Mouse (Mus musculus) embryonic facial prominence, embryonic 13.5 days (tissue): ENCODE measurements around the gene Saxo2. TPM values are rescaled to one million over a fixed set of nuclear protein-coding genes. Genes with fewer than 3 reads are reported as not detected.

Experiments used
- ATAC-seq: fragments of 200-750 bp; cut with Nextera tagmentation; 2 replicates; pipeline ENCODE4 v1.8.0; 2017; ENCODE audit warnings: low read depth; ENCODE audit not compliant: insufficient number of reproducible peaks, insufficient read depth, low FRiP score, low TSS enrichment
- H3K27ac ChIP-seq: fragments of 300-500 bp; sonication (generic); 2 replicates; pipeline ENCODE4 v1.5.1; 2015; ENCODE audit warnings: moderate library complexity, mild to moderate bottlenecking, inconsistent platforms
- H3K27me3 ChIP-seq: fragments of 300-500 bp; sonication (generic); 2 replicates; pipeline ENCODE4 v1.6.1; 2015; ENCODE audit warnings: mild to moderate bottlenecking, inconsistent platforms
- H3K36me3 ChIP-seq: fragments of 300-500 bp; sonication (generic); 2 replicates; pipeline ENCODE4 v1.6.1; 2015; ENCODE audit warnings: mild to moderate bottlenecking, inconsistent platforms
- H3K4me1 ChIP-seq: fragments of 300-500 bp; sonication (generic); 2 replicates; pipeline ENCODE4 v1.6.1; 2015; ENCODE audit warnings: inconsistent platforms
- H3K4me2 ChIP-seq: fragments of 300-500 bp; sonication (generic); 2 replicates; pipeline ENCODE4 v1.6.1; 2015; ENCODE audit warnings: moderate library complexity, mild to moderate bottlenecking, inconsistent platforms
- H3K4me3 ChIP-seq: fragments of 300-500 bp; sonication (generic); 2 replicates; pipeline ENCODE4 v1.5.1; 2015; ENCODE audit warnings: mild to moderate bottlenecking, inconsistent platforms
- H3K9ac ChIP-seq: fragments of 300-500 bp; sonication (generic); 2 replicates; pipeline ENCODE4 v1.6.1; 2015; ENCODE audit warnings: mild to moderate bottlenecking, inconsistent platforms
- H3K9me3 ChIP-seq: fragments of 300-500 bp; sonication (generic); 2 replicates; pipeline ENCODE4 v1.6.1; 2016; ENCODE audit warnings: inconsistent platforms
- WGBS: fragments of 180-500 bp; shearing (Covaris S2); methylation state at CpG from one replicate; pipeline ENCODE4 v1.1.7; 2015; ENCODE audit warnings: mixed read lengths; 5-methylcytosine and 5-hydroxymethylcytosine counted together
- polyA plus RNA-seq: library from polyadenylated mRNA; unstranded; fragments of >200 nt; fragmentation: Nextera tagmentation; extraction: Ambion mirVana; gene quantifications from 2 replicates; pipeline ENCODE4 v1.2.1, GENCODE M21; 2015

The Saxo2 gene
- polyA plus RNA-seq: 7.1 and 9.7 TPM in 2 replicates

GRCm38 (mm10) chr7:82648353-82649080 is at the start of gene Saxo2, which contains the start of gene Efl1:
TSS of gene Saxo2 (minus strand) at chr7:82648528.
TSS of gene Efl1 (plus strand) at chr7:82648614.
- Histone ChIP-seq H3K4me3 (peak within 1 kb of the TSS; percentile 75), H3K9me3 (no peaks in the 10 kb centered on the region), H3K4me1 (peaks cover 11% of the 10 kb centered on the region), H3K9ac (peak within 1 kb of the TSS; percentile 81), H3K36me3 (peaks cover 6% of the 10 kb centered on the region; the same call in 1 of the 2 replicates), H3K4me2 (peak within 1 kb of the TSS; percentile 69), H3K27ac (no peak within 1 kb of the TSS), H3K27me3 (no peaks in the 10 kb centered on the region)
- peak; percentile 91 for ATAC-seq
- WGBS: under 1% methylated on average over 46 of the region's 46 CpGs

GRCm38 (mm10) chr7:82697668-82698067 is 49.3 kb upstream of the Saxo2 start:
- H3K36me3 ChIP-seq: peaks cover 55% of the 10 kb centered on the region
- H3K27ac ChIP-seq: no peak overlapping the region
- no peak overlapping the region for H3K4me2 ChIP-seq
- H3K9me3 ChIP-seq: no peaks in the 10 kb centered on the region
- H3K27me3 ChIP-seq: no peaks in the 10 kb centered on the region
- H3K9ac ChIP-seq: no peak overlapping the region
- no peak overlapping the region for H3K4me3 ChIP-seq
- peaks cover 22% of the 10 kb centered on the region for H3K4me1 ChIP-seq
- ATAC-seq: no peak
- 80% methylated on average over 8 of the region's 8 CpGs for WGBS

- ATAC-seq: no peak
- Histone ChIP-seq H3K36me3 (peaks cover 58% of the 10 kb centered on the region), H3K9ac (no peak overlapping the region), H3K9me3 (no peaks in the 10 kb centered on the region), H3K27ac (no peak overlapping the region), H3K4me2 (no peak overlapping the region), H3K4me3 (no peak overlapping the region), H3K4me1 (peaks cover 10% of the 10 kb centered on the region), H3K27me3 (no peaks in the 10 kb centered on the region)
- WGBS: 80% methylated on average over 6 of the region's 6 CpGs
Observed at GRCm38 (mm10) chr7:82691021-82691738, 42.9 kb upstream of the Saxo2 start.

- no peak overlapping the region for H3K9ac ChIP-seq
- H3K9me3 ChIP-seq: no peaks in the 10 kb centered on the region
- H3K4me1 ChIP-seq: peaks cover 10% of the 10 kb centered on the region
- no peak overlapping the region for H3K4me3 ChIP-seq
- WGBS: 33% methylated on average over 3 of the region's 3 CpGs
- peaks cover 53% of the 10 kb centered on the region for H3K36me3 ChIP-seq
- no peak overlapping the region for H3K27ac ChIP-seq
- 0 out of 2 replicates have a peak, but pooled peaks have one; percentile 26 for ATAC-seq
- no peak overlapping the region for H3K4me2 ChIP-seq
- no peaks in the 10 kb centered on the region for H3K27me3 ChIP-seq
Observed at GRCm38 (mm10) chr7:82688736-82689135, 40.4 kb upstream of the Saxo2 start.

- no peak overlapping the region for H3K4me3 ChIP-seq
- no peak overlapping the region for H3K27ac ChIP-seq
- peaks cover 17% of the 10 kb centered on the region for H3K4me1 ChIP-seq
- no peak overlapping the region for H3K9ac ChIP-seq
- H3K4me2 ChIP-seq: no peak overlapping the region
- WGBS: 73% methylated on average over 5 of the region's 5 CpGs
- H3K36me3 ChIP-seq: peaks cover 45% of the 10 kb centered on the region
- H3K9me3 ChIP-seq: no peaks in the 10 kb centered on the region
- no peak for ATAC-seq
- H3K27me3 ChIP-seq: no peaks in the 10 kb centered on the region
Observed at GRCm38 (mm10) chr7:82679901-82680300, 31.6 kb upstream of the Saxo2 start.

- WGBS: 75% methylated on average over 6 of the region's 6 CpGs
- H3K36me3 ChIP-seq: peaks cover 42% of the 10 kb centered on the region
- H3K9me3 ChIP-seq: no peaks in the 10 kb centered on the region
Observed at GRCm38 (mm10) chr7:82676834-82677233, 28.5 kb upstream of the Saxo2 start.

GRCm38 (mm10) chr7:82676001-82676400 is 27.7 kb upstream of the Saxo2 start:
- Histone ChIP-seq H3K27me3 (no peaks in the 10 kb centered on the region), H3K9me3 (no peaks in the 10 kb centered on the region), H3K4me1 (peaks cover 17% of the 10 kb centered on the region), H3K36me3 (peaks cover 47% of the 10 kb centered on the region), H3K4me3 (no peak overlapping the region), H3K27ac (no peak overlapping the region), H3K4me2 (no peak overlapping the region), H3K9ac (no peak overlapping the region)
- 89% methylated on average over 5 of the region's 5 CpGs for WGBS
- ATAC-seq: no peak

More at GRCm38 (mm10) chr7:82676834-82677233, 28.5 kb upstream of the Saxo2 start:
- Histone ChIP-seq H3K4me1 (peaks cover 17% of the 10 kb centered on the region), H3K27ac (no peak overlapping the region), H3K27me3 (no peaks in the 10 kb centered on the region), H3K9ac (no peak overlapping the region), H3K4me2 (no peak overlapping the region), H3K4me3 (no peak overlapping the region)
- no peak for ATAC-seq

- Histone ChIP-seq H3K9me3 (peaks cover 4% of the 10 kb centered on the region; the same call in 1 of the 2 replicates), H3K36me3 (peaks cover 61% of the 10 kb centered on the region), H3K4me1 (0 out of 2 replicates have a peak, but pooled peaks cover 2% of the 10 kb centered on the region), H3K4me2 (no peak overlapping the region), H3K27me3 (no peaks in the 10 kb centered on the region), H3K4me3 (no peak overlapping the region), H3K27ac (no peak overlapping the region), H3K9ac (no peak overlapping the region)
- WGBS: 88% methylated on average over 3 of the region's 3 CpGs
- no peak for ATAC-seq
Observed at GRCm38 (mm10) chr7:82664604-82665003, 16.3 kb upstream of the Saxo2 start.

GRCm38 (mm10) chr7:82649081-82649445 is 735 bp upstream of the Saxo2 start:
- Histone ChIP-seq H3K27ac (no peak overlapping the region), H3K36me3 (peaks cover 6% of the 10 kb centered on the region; the same call in 1 of the 2 replicates), H3K4me3 (peak overlapping the region; percentile 75), H3K27me3 (no peaks in the 10 kb centered on the region), H3K4me1 (peaks cover 11% of the 10 kb centered on the region), H3K9me3 (no peaks in the 10 kb centered on the region), H3K9ac (peak overlapping the region; percentile 81), H3K4me2 (peak overlapping the region; percentile 69)
- ATAC-seq: no peak
- WGBS: 5% methylated on average over 6 of the region's 6 CpGs

GRCm38 (mm10) chr7:82647909-82648308 is 419 bp downstream of the Saxo2 start:
- H3K4me1 ChIP-seq: peaks cover 11% of the 10 kb centered on the region
- peaks cover 6% of the 10 kb centered on the region; the same call in 1 of the 2 replicates for H3K36me3 ChIP-seq
- WGBS: 37% methylated on average over 4 of the region's 4 CpGs
- peak overlapping the region; percentile 81 for H3K9ac ChIP-seq
- peak overlapping the region; percentile 75 for H3K4me3 ChIP-seq
- peak overlapping the region; percentile 69 for H3K4me2 ChIP-seq
- no peak overlapping the region for H3K27ac ChIP-seq
- H3K27me3 ChIP-seq: no peaks in the 10 kb centered on the region
- no peaks in the 10 kb centered on the region for H3K9me3 ChIP-seq
- ATAC-seq: no peak

GRCm38 (mm10) chr7:82647183-82647582 is 1.1 kb downstream of the Saxo2 start:
- H3K9ac ChIP-seq: no peak overlapping the region
- WGBS: 84% methylated on average over 3 of the region's 3 CpGs
- ATAC-seq: no peak

More at GRCm38 (mm10) chr7:82647183-82647582, 1.1 kb downstream of the Saxo2 start:
- H3K4me3 ChIP-seq: no peak overlapping the region
- H3K36me3 ChIP-seq: peaks cover 4% of the 10 kb centered on the region; the same call in 1 of the 2 replicates
- no peak overlapping the region for H3K27ac ChIP-seq
- no peaks in the 10 kb centered on the region for H3K27me3 ChIP-seq
- peaks cover 11% of the 10 kb centered on the region for H3K4me1 ChIP-seq
- H3K9me3 ChIP-seq: no peaks in the 10 kb centered on the region
- no peak overlapping the region for H3K4me2 ChIP-seq
